11 mouse cellular contexts compared by ENCODE assay signal in the genomic region with DNA sequence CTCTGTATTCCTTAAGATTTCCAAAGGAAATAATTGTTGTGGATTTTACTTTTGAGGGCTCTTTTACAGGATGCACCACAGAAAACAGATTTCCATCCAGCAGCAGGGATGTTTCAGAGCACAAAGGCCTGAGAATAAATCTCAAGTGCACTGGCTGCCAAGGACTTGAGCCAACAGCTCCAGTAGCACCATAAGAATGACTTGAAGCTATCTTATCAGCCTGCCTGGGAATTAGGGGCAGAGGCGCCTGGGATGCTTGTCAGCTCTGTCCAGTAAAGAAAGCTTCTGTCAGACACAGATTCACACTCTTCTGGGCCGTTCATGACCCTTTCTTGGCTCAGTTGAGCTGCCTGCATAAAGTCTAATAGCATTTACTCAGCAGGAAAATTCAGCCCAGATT. TPM values are rescaled to one million over a fixed set of nuclear protein-coding genes. Genes with fewer than 3 reads are reported as not detected.
A peak's percentile ranks its signal among the peaks of the same experiment; 100 is the strongest.
DNase-seq lines count a peak whose midpoint lies in the region; ATAC-seq and TF ChIP-seq lines count a peak whose summit lies in the region.
"Had no signal": no experiment of that assay in that cellular context is flagged by ENCODE, and none has a peak within 500 bp of the region (broad histone marks: within the 10 kb centered on the region; RNA-seq: fewer than 3 reads in every experiment).

No protein-coding gene starts in this region.

- H3K36me3 ChIP-seq in liver, adult 2 months (ENCODE audit: control insufficient read depth, insufficient read depth, low read length), result no peaks in the 10 kb centered on the region
- peaks cover 35% of the 10 kb centered on the region for H3K36me3 ChIP-seq in heart, embryonic 13.5 days
- peaks cover 3% of the 10 kb centered on the region; the same call in 1 of the 2 replicates for H3K36me3 ChIP-seq in kidney, postnatal 0 days (ENCODE audit: insufficient read depth, low read length)
- H3K36me3 ChIP-seq in stomach, postnatal 0 days (ENCODE audit: control insufficient read depth, insufficient read depth, low read length), result peaks cover 2% of the 10 kb centered on the region; the same call in 1 of the 2 replicates
- no peaks in the 10 kb centered on the region for H3K36me3 ChIP-seq in hindbrain, embryonic 11.5 days (ENCODE audit: control insufficient read depth, insufficient read depth, low read length)
- H3K36me3 ChIP-seq in neural tube, embryonic 15.5 days, result no peaks in the 10 kb centered on the region
- H3K36me3 ChIP-seq: embryonic facial prominence, embryonic 12.5 days; midbrain, embryonic 12.5 days had no signal

- no peaks in the 10 kb centered on the region for H3K79me2 ChIP-seq in liver, adult 2 months (ENCODE audit: control insufficient read depth, insufficient read depth, low read length)

- peak; percentile 54; the same call in 1 of the 2 replicates for ATAC-seq in heart, embryonic 13.5 days (ENCODE audit: extremely low read depth, insufficient number of reproducible peaks, low FRiP score, low TSS enrichment)
- no peak for ATAC-seq in kidney, postnatal 0 days (replicated peaks; ENCODE audit: low FRiP score, low read depth)
- ATAC-seq in stomach, postnatal 0 days (ENCODE audit: low FRiP score, low TSS enrichment), result no peak
- no peak for ATAC-seq in hindbrain, embryonic 11.5 days (ENCODE audit: low FRiP score)
- no peak for ATAC-seq in neural tube, embryonic 15.5 days (ENCODE audit: low FRiP score)

- no peaks in the 10 kb centered on the region for H3K9me3 ChIP-seq in heart, embryonic 13.5 days
- H3K9me3 ChIP-seq in kidney, postnatal 0 days (replicated peaks; ENCODE audit: low read length), result no peaks in the 10 kb centered on the region
- no peaks in the 10 kb centered on the region for H3K9me3 ChIP-seq in stomach, postnatal 0 days (ENCODE audit: control insufficient read depth, low read length)
- no peaks in the 10 kb centered on the region for H3K9me3 ChIP-seq in hindbrain, embryonic 11.5 days (ENCODE audit: control insufficient read depth, low read length)
- no peaks in the 10 kb centered on the region for H3K9me3 ChIP-seq in neural tube, embryonic 15.5 days (replicated peaks)
- H3K9me3 ChIP-seq: embryonic facial prominence, embryonic 12.5 days; midbrain, embryonic 12.5 days had no signal

- H3K4me1 ChIP-seq in liver, adult 2 months (ENCODE audit: control insufficient read depth, insufficient read depth, low read length), result no peaks in the 10 kb centered on the region; the same call in 1 of the 2 replicates
- H3K4me1 ChIP-seq in heart, embryonic 13.5 days, result peaks cover 44% of the 10 kb centered on the region
- no peaks in the 10 kb centered on the region for H3K4me1 ChIP-seq in kidney, postnatal 0 days (replicated peaks; ENCODE audit: insufficient read depth, low read length)
- no peaks in the 10 kb centered on the region for H3K4me1 ChIP-seq in stomach, postnatal 0 days (replicated peaks; ENCODE audit: control insufficient read depth, insufficient read depth)
- H3K4me1 ChIP-seq in hindbrain, embryonic 11.5 days (replicated peaks; ENCODE audit: control insufficient read depth, insufficient read depth, low read length), result no peaks in the 10 kb centered on the region
- H3K4me1 ChIP-seq in neural tube, embryonic 15.5 days, result 0 out of 2 replicates have a peak, but pooled peaks cover 2% of the 10 kb centered on the region
- H3K4me1 ChIP-seq: embryonic facial prominence, embryonic 12.5 days; midbrain, embryonic 12.5 days had no signal

- no peak for TF ChIP-seq POLR2A in liver, adult 2 months (IDR thresholded peaks at IDR 0.05; ENCODE audit: extremely low read depth, insufficient read depth, low read length)

- H3K27me3 ChIP-seq in liver, adult 2 months (ENCODE audit: control insufficient read depth, insufficient read depth, low read length), result no peaks in the 10 kb centered on the region
- H3K27me3 ChIP-seq in heart, embryonic 13.5 days (replicated peaks), result no peaks in the 10 kb centered on the region
- no peaks in the 10 kb centered on the region for H3K27me3 ChIP-seq in kidney, postnatal 0 days (ENCODE audit: insufficient read depth, low read length)
- H3K27me3 ChIP-seq in stomach, postnatal 0 days (ENCODE audit: control insufficient read depth, insufficient read depth, low read length), result no peaks in the 10 kb centered on the region
- H3K27me3 ChIP-seq in hindbrain, embryonic 11.5 days (ENCODE audit: control insufficient read depth, insufficient read depth, low read length), result no peaks in the 10 kb centered on the region
- no peaks in the 10 kb centered on the region for H3K27me3 ChIP-seq in neural tube, embryonic 15.5 days (replicated peaks)
- H3K27me3 ChIP-seq: embryonic facial prominence, embryonic 12.5 days; midbrain, embryonic 12.5 days had no signal

- 66% methylated on average over 2 of the region's 2 CpGs for WGBS in liver, adult 2 months
- WGBS in heart, embryonic 13.5 days, result 5% methylated on average over 2 of the region's 2 CpGs
- WGBS in kidney, postnatal 0 days, result 57% methylated on average over 2 of the region's 2 CpGs
- WGBS in stomach, postnatal 0 days, result 51% methylated on average over 2 of the region's 2 CpGs
- 77% methylated on average over 2 of the region's 2 CpGs for WGBS in hindbrain, embryonic 11.5 days
- WGBS in neural tube, embryonic 15.5 days, result 73% methylated on average over 2 of the region's 2 CpGs

- peak overlapping the region; percentile 28 for H3K4me2 ChIP-seq in heart, embryonic 13.5 days
- no peak overlapping the region for H3K4me2 ChIP-seq in kidney, postnatal 0 days (ENCODE audit: low read length)
- no peak overlapping the region for H3K4me2 ChIP-seq in stomach, postnatal 0 days (replicated peaks; ENCODE audit: low read depth)
- H3K4me2 ChIP-seq in hindbrain, embryonic 11.5 days (replicated peaks; ENCODE audit: low read depth, low read length), result no peak overlapping the region
- H3K4me2 ChIP-seq in neural tube, embryonic 15.5 days, result no peak overlapping the region
- H3K4me2 ChIP-seq: embryonic facial prominence, embryonic 12.5 days; midbrain, embryonic 12.5 days had no signal

- no peak overlapping the region for H3K4me3 ChIP-seq in liver, adult 2 months (ENCODE audit: insufficient read depth, low read depth, low read length)
- no peak overlapping the region for H3K4me3 ChIP-seq in heart, embryonic 13.5 days
- H3K4me3 ChIP-seq in kidney, postnatal 0 days (replicated peaks; ENCODE audit: low read depth, low read length), result no peak overlapping the region
- H3K4me3 ChIP-seq in stomach, postnatal 0 days (ENCODE audit: low read depth, low read length), result no peak overlapping the region
- no peak overlapping the region for H3K4me3 ChIP-seq in hindbrain, embryonic 11.5 days (ENCODE audit: low read depth, low read length)
- H3K4me3 ChIP-seq in neural tube, embryonic 15.5 days (replicated peaks), result no peak overlapping the region
- H3K4me3 ChIP-seq: embryonic facial prominence, embryonic 12.5 days; gastrocnemius, adult 2 months; midbrain, embryonic 12.5 days had no signal

- H3K27ac ChIP-seq in liver, adult 2 months (replicated peaks; ENCODE audit: insufficient read depth, low read depth, low read length), result peak overlapping the region; percentile 31; the same call in 1 of the 2 replicates
- H3K27ac ChIP-seq in heart, embryonic 13.5 days (replicated peaks), result peak overlapping the region; percentile 87
- peak overlapping the region; percentile 34; the same call in 1 of the 2 replicates for H3K27ac ChIP-seq in kidney, postnatal 0 days
- H3K27ac ChIP-seq in stomach, postnatal 0 days (replicated peaks), result 0 out of 2 replicates have a peak overlapping the region, but pooled peaks have one; percentile 2
- H3K27ac ChIP-seq in hindbrain, embryonic 11.5 days (ENCODE audit: low read depth, low read length), result no peak overlapping the region
- H3K27ac ChIP-seq in neural tube, embryonic 15.5 days (replicated peaks), result no peak overlapping the region
- H3K27ac ChIP-seq: embryonic facial prominence, embryonic 12.5 days; gastrocnemius, adult 2 months; midbrain, embryonic 12.5 days had no signal

- no peak overlapping the region for H3K9ac ChIP-seq in liver, adult 2 months (ENCODE audit: low read depth, low read length)
- no peak overlapping the region; the same call in 1 of the 2 replicates for H3K9ac ChIP-seq in heart, embryonic 13.5 days
- H3K9ac ChIP-seq in kidney, postnatal 0 days (ENCODE audit: low read depth, low read length), result no peak overlapping the region
- H3K9ac ChIP-seq in stomach, postnatal 0 days (ENCODE audit: low read length), result no peak overlapping the region
- no peak overlapping the region for H3K9ac ChIP-seq in hindbrain, embryonic 11.5 days (ENCODE audit: low read depth, low read length)
- no peak overlapping the region for H3K9ac ChIP-seq in neural tube, embryonic 15.5 days (replicated peaks)
- H3K9ac ChIP-seq: embryonic facial prominence, embryonic 12.5 days; midbrain, embryonic 12.5 days had no signal

- no peak for TF ChIP-seq CTCF in liver, adult 2 months (IDR thresholded peaks at IDR 0.05; ENCODE audit: low read depth, low read length)
- no peak for TF ChIP-seq CTCF in kidney, postnatal 0 days (IDR thresholded peaks at IDR 0.05; ENCODE audit: low read depth)
- no peak for TF ChIP-seq CTCF in stomach, postnatal 0 days (IDR thresholded peaks at IDR 0.05; ENCODE audit: low read depth)

- TF ChIP-seq EP300 in stomach, postnatal 0 days (optimal IDR thresholded peaks at IDR 0.05), result no peak

- DNase-seq in liver, adult 2 months (ENCODE audit: extremely low read depth, low read depth, low spot score), result peak; percentile 40
- no peak for DNase-seq in liver
- DNase-seq in kidney, postnatal 0 days (ENCODE audit: low spot score), result peak; percentile 48
- DNase-seq in stomach, postnatal 0 days (ENCODE audit: low spot score), result no peak
- no peak for DNase-seq in hindbrain, embryonic 11.5 days (ENCODE audit: low spot score)
- DNase-seq in spleen, postnatal 14 days (ENCODE audit: low spot score in 2 of 2), result no peak
- DNase-seq: gastrocnemius, adult 2 months had no signal

RNA-seq across cellular contexts. Expression of a gene that starts 33.1 kb away (rescaled TPM):
- total RNA-seq in liver, adult 2 months (2014; rRNA removed), result 4.6 and 5.9 TPM in 2 replicates
- polyA plus RNA-seq in liver, adult 2 months (2012; rRNA removed), result 1.4 and 2.7 TPM in 2 replicates
- polyA plus RNA-seq in heart, embryonic 13.5 days (2015; fragmentation: Nextera tagmentation; extraction: Ambion mirVana), result 52.2 and 54.2 TPM in 2 replicates
- polyA plus RNA-seq in kidney, postnatal 0 days (2015; fragmentation: Nextera tagmentation; extraction: Ambion mirVana), result 72.4 and 72.5 TPM in 2 replicates
- polyA plus RNA-seq in stomach, postnatal 0 days (2015; fragmentation: Nextera tagmentation; extraction: Ambion mirVana), result 16.3 and 17.3 TPM in 2 replicates
- 4.4 and 4.7 TPM in 2 replicates for polyA plus RNA-seq in hindbrain, embryonic 11.5 days (2014; fragmentation: Nextera tagmentation; extraction: Ambion mirVana)
- polyA plus RNA-seq in neural tube, embryonic 15.5 days (2015; fragmentation: Nextera tagmentation; extraction: Ambion mirVana), result 17.0 and 20.9 TPM in 2 replicates

RNA-seq across cellular contexts. Expression of a gene that starts 38.0 kb away (rescaled TPM):
- total RNA-seq in liver, adult 2 months (2014; rRNA removed), result 6.7 and 7.3 TPM in 2 replicates
- polyA plus RNA-seq in liver, adult 2 months (2012; rRNA removed), result 1.9 and 3.0 TPM in 2 replicates
- polyA plus RNA-seq in heart, embryonic 13.5 days (2015; fragmentation: Nextera tagmentation; extraction: Ambion mirVana), result 57.1 and 59.5 TPM in 2 replicates
- 24.2 and 28.2 TPM in 2 replicates for polyA plus RNA-seq in kidney, postnatal 0 days (2015; fragmentation: Nextera tagmentation; extraction: Ambion mirVana)
- 18.7 and 20.0 TPM in 2 replicates for polyA plus RNA-seq in stomach, postnatal 0 days (2015; fragmentation: Nextera tagmentation; extraction: Ambion mirVana)
- polyA plus RNA-seq in hindbrain, embryonic 11.5 days (2014; fragmentation: Nextera tagmentation; extraction: Ambion mirVana), result 10.2 and 10.7 TPM in 2 replicates
- polyA plus RNA-seq in neural tube, embryonic 15.5 days (2015; fragmentation: Nextera tagmentation; extraction: Ambion mirVana), result 48.3 and 50.2 TPM in 2 replicates

Comparison
In these comparisons a context has a peak if more than half of its experiments do, and no peak if none do; other contexts are left out.
1. DNase-seq: peak in liver, adult 2 months (single experiment) and kidney, postnatal 0 days (single experiment); none in liver (single experiment), stomach, postnatal 0 days (single experiment), hindbrain, embryonic 11.5 days (single experiment) and spleen, postnatal 14 days (0 of 2).
2. H3K27ac ChIP-seq: peak in liver, adult 2 months (single experiment), heart, embryonic 13.5 days (single experiment), kidney, postnatal 0 days (single experiment) and stomach, postnatal 0 days (single experiment); none in hindbrain, embryonic 11.5 days (single experiment) and neural tube, embryonic 15.5 days (single experiment).